Mouse (Mus musculus) ovary, postnatal 10 days (tissue): ENCODE data around the gene Sec1.

Experiments used
- DNase-seq: peaks from one replicate; pipeline ENCODE4 v3.0.0; 2022; ENCODE audit warnings: low spot score

Gene Sec1

GRCm38 (mm10) chr7:45693921-45694591 is at the start of gene Sec1:
Gene Sec1, minus strand, starts transcription at chr7:45694402.
- DNase-seq, result no peak

- no peak for DNase-seq
These were observed 48.1 kb upstream of the Sec1 start for GRCm38 (mm10) chr7:45742338-45742737.

GRCm38 (mm10) chr7:45741777-45742176 is 47.6 kb upstream of the Sec1 start:
- DNase-seq, result no peak

GRCm38 (mm10) chr7:45741308-45741707 is 47.1 kb upstream of the Sec1 start:
- no peak for DNase-seq

- no peak for DNase-seq
These were observed 45.6 kb upstream of the Sec1 start for GRCm38 (mm10) chr7:45739820-45740219.

GRCm38 (mm10) chr7:45739162-45739763 is 45.1 kb upstream of the Sec1 start:
- DNase-seq, result no peak

GRCm38 (mm10) chr7:45733477-45733876 is 39.3 kb upstream of the Sec1 start:
- no peak for DNase-seq

- DNase-seq, result no peak
These were observed 36.7 kb upstream of the Sec1 start for GRCm38 (mm10) chr7:45730727-45731431.

- DNase-seq, result no peak
These were observed 33.4 kb upstream of the Sec1 start for GRCm38 (mm10) chr7:45727625-45728024.

GRCm38 (mm10) chr7:45726419-45726818 is 32.2 kb upstream of the Sec1 start:
- no peak for DNase-seq

GRCm38 (mm10) chr7:45725713-45726112 is 31.5 kb upstream of the Sec1 start, which contains the start of gene Spaca4:
Gene Spaca4, minus strand, starts transcription at chr7:45725813.
- DNase-seq, result no peak

GRCm38 (mm10) chr7:45725151-45725550 is 30.9 kb upstream of the Sec1 start:
- DNase-seq, result no peak

GRCm38 (mm10) chr7:45723781-45724180 is 29.6 kb upstream of the Sec1 start:
- no peak for DNase-seq

- DNase-seq, result no peak
These were observed 29.1 kb upstream of the Sec1 start for GRCm38 (mm10) chr7:45723301-45723700.

- DNase-seq, result no peak
These were observed 28.1 kb upstream of the Sec1 start for GRCm38 (mm10) chr7:45722348-45722713.

GRCm38 (mm10) chr7:45721642-45722347 is 27.6 kb upstream of the Sec1 start:
- DNase-seq, result no peak

- no peak for DNase-seq
These were observed 27.0 kb upstream of the Sec1 start for GRCm38 (mm10) chr7:45721234-45721571.

GRCm38 (mm10) chr7:45720413-45721233 is 26.4 kb upstream of the Sec1 start, which contains the start of gene Fam83e:
Gene Fam83e, plus strand, starts transcription at chr7:45721212.
- no peak for DNase-seq

- DNase-seq, result no peak
These were observed 25.7 kb upstream of the Sec1 start for GRCm38 (mm10) chr7:45719738-45720412.

GRCm38 (mm10) chr7:45719180-45719579 is 25.0 kb upstream of the Sec1 start:
- no peak for DNase-seq

- DNase-seq, result no peak
These were observed 24.1 kb upstream of the Sec1 start for GRCm38 (mm10) chr7:45718331-45718730.
